Mouse (Mus musculus) monocyte, adult 5-6 weeks (primary cell): ENCODE data around the gene Car7. TPM values are rescaled to one million over a fixed set of nuclear protein-coding genes. Genes with fewer than 3 reads are reported as not detected.
A peak's percentile ranks its signal among the peaks of the same experiment; 100 is the strongest.
"Not testable (repeated sequence)": the region's sequence is repeated elsewhere in the genome, so short reads cannot be mapped to it uniquely, and the experiment has no call there.

ENCODE experiments used
- ATAC-seq: fragments of 153-309, 156-312 bp; replicated peaks from 2 replicates; pipeline ENCODE4 v1.8.0; 2017; ENCODE audit warnings: mild to moderate bottlenecking; ENCODE audit not compliant: low TSS enrichment, insufficient number of reproducible peaks, severe bottlenecking, poor library complexity, low FRiP score
- total RNA-seq: library from RNA; stranded (forward); fragments of 200-1000, 200-491, 200-594 nt; gene quantifications from 3 replicates; pipeline ENCODE4 v1.2.3, GENCODE M21; 2017

Gene Car7
- total RNA-seq, 1 experiment from 2014 or later: 3.3 TPM

GRCm38 (mm10) chr8:104560731-104561130, 26.2 kb downstream of the Car7 start:
- ATAC-seq: no peak

- ATAC-seq: peak; percentile 99
Measured at GRCm38 (mm10) chr8:104564633-104565456, 30.4 kb downstream of the Car7 start.

GRCm38 (mm10) chr8:104565457-104565798, 30.9 kb downstream of the Car7 start:
- no peak for ATAC-seq

GRCm38 (mm10) chr8:104569559-104569958, 35.1 kb downstream of the Car7 start:
- no peak for ATAC-seq

- ATAC-seq: peak; percentile 81
Measured at GRCm38 (mm10) chr8:104570436-104571343, 36.2 kb downstream of the Car7 start.

GRCm38 (mm10) chr8:104576820-104577219, 42.3 kb downstream of the Car7 start:
- no peak for ATAC-seq

GRCm38 (mm10) chr8:104577606-104578005, 43.1 kb downstream of the Car7 start:
- not testable (repeated sequence) for ATAC-seq

GRCm38 (mm10) chr8:104584522-104584921, 50.0 kb downstream of the Car7 start:
- ATAC-seq: no peak

GRCm38 (mm10) chr8:104590284-104590683, 55.8 kb downstream of the Car7 start:
- ATAC-seq: no peak

- ATAC-seq: peak; percentile 92
Measured at GRCm38 (mm10) chr8:104591133-104591834, 56.8 kb downstream of the Car7 start, which contains the start of gene Pdp2. Pdp2 (plus strand) TSS chr8:104591451.

- no peak for ATAC-seq
Measured at GRCm38 (mm10) chr8:104591856-104592255, 57.4 kb downstream of the Car7 start.

- no peak for ATAC-seq
Measured at GRCm38 (mm10) chr8:104592566-104592965, 58.1 kb downstream of the Car7 start.

- ATAC-seq: no peak
Measured at GRCm38 (mm10) chr8:104593536-104594325, 59.2 kb downstream of the Car7 start.

GRCm38 (mm10) chr8:104594611-104595362, 60.3 kb downstream of the Car7 start:
- ATAC-seq: no peak

- no peak for ATAC-seq
Measured at GRCm38 (mm10) chr8:104595773-104596536, 61.5 kb downstream of the Car7 start.

- no peak for ATAC-seq
Measured at GRCm38 (mm10) chr8:104597656-104598055, 63.2 kb downstream of the Car7 start.

- ATAC-seq: no peak
Measured at GRCm38 (mm10) chr8:104598496-104598895, 64.0 kb downstream of the Car7 start.
